Mouse (Mus musculus) heart, embryonic 12.5 days (tissue): ENCODE results near the gene Tarbp1. TPM values are rescaled to one million over a fixed set of nuclear protein-coding genes. Genes with fewer than 3 reads are reported as not detected.
A peak's percentile ranks its signal among the peaks of the same experiment; 100 is the strongest.
"Not testable (repeated sequence)": the region's sequence is repeated elsewhere in the genome, so short reads cannot be mapped to it uniquely, and the experiment has no call there.

Experiments used
- ATAC-seq: fragments of 200-750 bp; cut with Nextera tagmentation; 2 replicates; pipeline ENCODE4 v1.8.0; 2017; ENCODE audit warnings: moderate TSS enrichment, moderate library complexity; ENCODE audit not compliant: insufficient number of reproducible peaks, low FRiP score
- H3K27ac ChIP-seq: fragments of 300-500 bp; sonication (generic); 2 replicates; pipeline ENCODE4 v1.5.1; 2016; ENCODE audit warnings: mild to moderate bottlenecking, moderate library complexity; ENCODE audit not compliant: poor library complexity, severe bottlenecking
- H3K27me3 ChIP-seq: fragments of 300-500 bp; sonication (generic); replicated peaks from 2 replicates; pipeline ENCODE4 v1.6.1; 2016; ENCODE audit warnings: mild to moderate bottlenecking, moderate library complexity
- H3K36me3 ChIP-seq: fragments of 300-500 bp; sonication (generic); 2 replicates; pipeline ENCODE4 v1.6.1; 2016; ENCODE audit warnings: mild to moderate bottlenecking, moderate library complexity
- H3K4me1 ChIP-seq: fragments of 300-500 bp; sonication (generic); replicated peaks from 2 replicates; pipeline ENCODE4 v1.6.1; 2016; ENCODE audit warnings: mild to moderate bottlenecking
- H3K4me2 ChIP-seq: fragments of 300-500 bp; sonication (generic); 2 replicates; pipeline ENCODE4 v1.6.1; 2016; ENCODE audit warnings: mild to moderate bottlenecking, moderate library complexity
- H3K4me3 ChIP-seq: fragments of 300-500 bp; sonication (generic); 2 replicates; pipeline ENCODE4 v1.5.1; 2016; ENCODE audit warnings: mild to moderate bottlenecking
- H3K9ac ChIP-seq: fragments of 300-500 bp; sonication (generic); 2 replicates; pipeline ENCODE4 v1.6.1; 2016; ENCODE audit warnings: mild to moderate bottlenecking, moderate library complexity
- H3K9me3 ChIP-seq: fragments of 300-500 bp; sonication (generic); replicated peaks from 2 replicates; pipeline ENCODE4 v1.6.1; 2016; ENCODE audit warnings: mild to moderate bottlenecking, moderate library complexity
- WGBS: fragments of 180-500 bp; shearing (Covaris S2); methylation state at CpG from one replicate; pipeline ENCODE4 v1.1.7; 2016; 5-methylcytosine and 5-hydroxymethylcytosine counted together
- polyA plus RNA-seq: library from polyadenylated mRNA; unstranded; fragments of >200 nt; fragmentation: Nextera tagmentation; extraction: Ambion mirVana; gene quantifications from 2 replicates; pipeline ENCODE4 v1.2.1, GENCODE M21; 2016

Gene Tarbp1
- polyA plus RNA-seq, 1 experiment from 2014 or later: 2.4 TPM

- WGBS: 53% methylated on average over 2 of the region's 2 CpGs
- H3K27ac ChIP-seq: no peak overlapping the region
- no peak for ATAC-seq
Observed at GRCm38 (mm10) chr8:126482348-126482720, 7.5 kb upstream of the Tarbp1 start.

GRCm38 (mm10) chr8:126481494-126482347 lies 6.9 kb upstream of the Tarbp1 start:
- Histone ChIP-seq H3K4me3 (no peak overlapping the region), H3K27me3 (peaks cover 21% of the 10 kb centered on the region), H3K9ac (no peak overlapping the region), H3K9me3 (no peaks in the 10 kb centered on the region), H3K36me3 (no peaks in the 10 kb centered on the region), H3K4me1 (0 out of 2 replicates have a peak, but pooled peaks cover 5% of the 10 kb centered on the region), H3K27ac (no peak overlapping the region), H3K4me2 (no peak overlapping the region)
- WGBS: 35% methylated on average over 8 of the region's 8 CpGs
- ATAC-seq: peak; percentile 59

More at GRCm38 (mm10) chr8:126482348-126482720, 7.5 kb upstream of the Tarbp1 start:
- Histone ChIP-seq H3K4me1 (0 out of 2 replicates have a peak, but pooled peaks cover 5% of the 10 kb centered on the region), H3K9me3 (no peaks in the 10 kb centered on the region), H3K9ac (0 out of 2 replicates have a peak overlapping the region, but pooled peaks have one; percentile 25), H3K4me2 (no peak overlapping the region), H3K36me3 (no peaks in the 10 kb centered on the region), H3K27me3 (peaks cover 16% of the 10 kb centered on the region), H3K4me3 (no peak overlapping the region)

GRCm38 (mm10) chr8:126480366-126480765 lies 5.5 kb upstream of the Tarbp1 start:
- Histone ChIP-seq H3K27ac (no peak overlapping the region), H3K4me2 (no peak overlapping the region), H3K4me1 (0 out of 2 replicates have a peak, but pooled peaks cover 8% of the 10 kb centered on the region), H3K9me3 (no peaks in the 10 kb centered on the region), H3K4me3 (no peak overlapping the region), H3K9ac (no peak overlapping the region), H3K36me3 (no peaks in the 10 kb centered on the region), H3K27me3 (peaks cover 31% of the 10 kb centered on the region)
- WGBS: 80% methylated on average over 2 of the region's 2 CpGs
- no peak for ATAC-seq

- no peaks in the 10 kb centered on the region for H3K9me3 ChIP-seq
- WGBS: 19% methylated on average over 3 of the region's 3 CpGs
- no peak overlapping the region for H3K9ac ChIP-seq
- H3K27me3 ChIP-seq: peaks cover 22% of the 10 kb centered on the region
- no peak overlapping the region for H3K4me2 ChIP-seq
- no peak overlapping the region for H3K4me3 ChIP-seq
- H3K4me1 ChIP-seq: peaks cover 12% of the 10 kb centered on the region
- H3K36me3 ChIP-seq: no peaks in the 10 kb centered on the region
- no peak overlapping the region for H3K27ac ChIP-seq
- no peak for ATAC-seq
Observed at GRCm38 (mm10) chr8:126478714-126479113, 3.8 kb upstream of the Tarbp1 start.

GRCm38 (mm10) chr8:126476151-126476855 lies 1.4 kb upstream of the Tarbp1 start:
- H3K9me3 ChIP-seq, H3K9ac ChIP-seq, ATAC-seq, H3K27ac ChIP-seq, H3K36me3 ChIP-seq, H3K4me2 ChIP-seq, H3K4me3 ChIP-seq: not testable (repeated sequence)
- Histone ChIP-seq H3K4me1 (peaks cover 14% of the 10 kb centered on the region), H3K27me3 (peaks cover 17% of the 10 kb centered on the region)
- 37% methylated on average over 29 of the region's 29 CpGs for WGBS

- not testable (repeated sequence) for H3K36me3 ChIP-seq, ATAC-seq, H3K9me3 ChIP-seq, H3K9ac ChIP-seq, H3K4me2 ChIP-seq, H3K27ac ChIP-seq, H3K4me3 ChIP-seq
- H3K27me3 ChIP-seq: peaks cover 17% of the 10 kb centered on the region
- H3K4me1 ChIP-seq: peaks cover 14% of the 10 kb centered on the region
- WGBS: 38% methylated on average over 8 of the region's 8 CpGs
Observed at GRCm38 (mm10) chr8:126475738-126476137, 873 bp upstream of the Tarbp1 start.

- Histone ChIP-seq H3K4me1 (peaks cover 14% of the 10 kb centered on the region), H3K27ac (peak overlapping the region; percentile 52; the same call in 1 of the 2 replicates), H3K4me2 (peak overlapping the region; percentile 97), H3K9ac (peak overlapping the region; percentile 77), H3K36me3 (peaks cover 18% of the 10 kb centered on the region), H3K4me3 (peak overlapping the region; percentile 73), H3K9me3 (no peaks in the 10 kb centered on the region), H3K27me3 (peaks cover 17% of the 10 kb centered on the region)
- WGBS: 11% methylated on average over 16 of the region's 16 CpGs
- 0 out of 2 replicates have a peak, but pooled peaks have one; percentile 16 for ATAC-seq
Observed at GRCm38 (mm10) chr8:126473802-126474298, 1.0 kb downstream of the Tarbp1 start.

GRCm38 (mm10) chr8:126464071-126464470 lies 10.8 kb downstream of the Tarbp1 start:
- no peaks in the 10 kb centered on the region for H3K9me3 ChIP-seq
- no peaks in the 10 kb centered on the region for H3K4me1 ChIP-seq
- no peak overlapping the region for H3K4me2 ChIP-seq
- H3K36me3 ChIP-seq: peaks cover 54% of the 10 kb centered on the region
- H3K27me3 ChIP-seq: no peaks in the 10 kb centered on the region
- ATAC-seq: no peak
- WGBS: 88% methylated on average over 7 of the region's 7 CpGs
- H3K9ac ChIP-seq: no peak overlapping the region
- no peak overlapping the region for H3K4me3 ChIP-seq
- no peak overlapping the region for H3K27ac ChIP-seq

- Histone ChIP-seq H3K36me3 (peaks cover 51% of the 10 kb centered on the region), H3K4me1 (no peaks in the 10 kb centered on the region), H3K27me3 (no peaks in the 10 kb centered on the region), H3K27ac (no peak overlapping the region), H3K9me3 (no peaks in the 10 kb centered on the region), H3K4me3 (no peak overlapping the region), H3K9ac (no peak overlapping the region), H3K4me2 (no peak overlapping the region)
- 82% methylated on average over 7 of the region's 7 CpGs for WGBS
- no peak for ATAC-seq
Observed at GRCm38 (mm10) chr8:126461735-126462134, 13.1 kb downstream of the Tarbp1 start.

- no peaks in the 10 kb centered on the region for H3K27me3 ChIP-seq
- no peak for ATAC-seq
- peaks cover 46% of the 10 kb centered on the region for H3K36me3 ChIP-seq
- H3K4me3 ChIP-seq: no peak overlapping the region
- no peak overlapping the region for H3K9ac ChIP-seq
- no peaks in the 10 kb centered on the region for H3K9me3 ChIP-seq
- H3K4me2 ChIP-seq: no peak overlapping the region
- no peaks in the 10 kb centered on the region for H3K4me1 ChIP-seq
- no peak overlapping the region for H3K27ac ChIP-seq
- WGBS: 55% methylated on average over 3 of the region's 3 CpGs
Observed at GRCm38 (mm10) chr8:126460274-126460673, 14.6 kb downstream of the Tarbp1 start.

GRCm38 (mm10) chr8:126455383-126455782 lies 19.5 kb downstream of the Tarbp1 start:
- H3K36me3 ChIP-seq: peaks cover 68% of the 10 kb centered on the region

More at GRCm38 (mm10) chr8:126455383-126455782, 19.5 kb downstream of the Tarbp1 start:
- 74% methylated on average over 7 of the region's 7 CpGs for WGBS
- Histone ChIP-seq H3K27ac (no peak overlapping the region), H3K4me2 (no peak overlapping the region), H3K27me3 (no peaks in the 10 kb centered on the region), H3K9me3 (no peaks in the 10 kb centered on the region), H3K4me3 (no peak overlapping the region), H3K4me1 (no peaks in the 10 kb centered on the region), H3K9ac (no peak overlapping the region)
- no peak for ATAC-seq
